Mouse (Mus musculus) liver, embryonic 14.5 days (tissue): ENCODE measurements around the gene Gm21719. TPM values are rescaled to one million over a fixed set of nuclear protein-coding genes. Genes with fewer than 3 reads are reported as not detected.
"Not testable (repeated sequence)": the region's sequence is repeated elsewhere in the genome, so short reads cannot be mapped to it uniquely, and the experiment has no call there.

Experiments used
- ATAC-seq: fragments of 200-750 bp; cut with Nextera tagmentation; 2 replicates; pipeline ENCODE4 v1.8.0; 2017; ENCODE audit warnings: moderate number of reproducible peaks, mild to moderate bottlenecking, moderate library complexity; ENCODE audit not compliant: insufficient read depth
- DNase-seq, 3 experiments: peaks; one replicate each; pipeline ENCODE4 v3.0.0-alpha.2; 2012 to 2013; ENCODE audit warnings: low read depth in 3 of 3, low spot score in 3 of 3
- H3K27ac ChIP-seq: fragments of 300-500 bp; sonication (generic); 2 replicates; pipeline ENCODE4 v1.5.1; 2014; ENCODE audit warnings: moderate library complexity, mild to moderate bottlenecking, control low read depth, inconsistent platforms
- H3K27me3 ChIP-seq: fragments of 300-500 bp; sonication (generic); 2 replicates; pipeline ENCODE4 v1.6.1; 2014; ENCODE audit warnings: mild to moderate bottlenecking, low read length, moderate library complexity; ENCODE audit not compliant: control insufficient read depth, insufficient read depth
- H3K36me3 ChIP-seq: fragments of 300-500 bp; sonication (generic); replicated peaks from 2 replicates; pipeline ENCODE4 v1.6.1; 2014; ENCODE audit warnings: low read depth; ENCODE audit not compliant: control insufficient read depth, insufficient read depth
- H3K4me1 ChIP-seq, 2 experiments: fragments of 200-500 bp in 1 of 2; fragments of 300-500 bp in 1 of 2; sonication (generic) in 1 of 2; replicated peaks; 2 replicates each; pipeline ENCODE4 v1.6.1; 2012 to 2014; ENCODE audit warnings: antibody characterized with exemption in 1 of 2, inconsistent platforms in 1 of 2, low read length in 1 of 2; ENCODE audit not compliant: control insufficient read depth in 2 of 2, insufficient read depth in 2 of 2
- H3K4me2 ChIP-seq: fragments of 300-500 bp; sonication (generic); 2 replicates; pipeline ENCODE4 v1.6.1; 2014; ENCODE audit warnings: low read depth, mild to moderate bottlenecking, control low read depth, moderate library complexity
- H3K4me3 ChIP-seq, 2 experiments: fragments of 200-500 bp in 1 of 2; fragments of 300-500 bp in 1 of 2; sonication (generic) in 1 of 2; 2 replicates each; pipeline ENCODE4 v1.5.1; 2012 to 2014; ENCODE audit warnings: low read depth in 2 of 2, low read length in 2 of 2, mild to moderate bottlenecking in 2 of 2, control low read depth in 1 of 2, inconsistent platforms in 1 of 2, moderate library complexity in 1 of 2; ENCODE audit not compliant: insufficient read depth in 1 of 2
- H3K9ac ChIP-seq: fragments of 300-500 bp; sonication (generic); replicated peaks from 2 replicates; pipeline ENCODE4 v1.6.1; 2014; ENCODE audit warnings: mild to moderate bottlenecking, control low read depth, moderate library complexity
- H3K9me3 ChIP-seq: fragments of 300-500 bp; sonication (generic); 2 replicates; pipeline ENCODE4 v1.6.1; 2016; ENCODE audit warnings: low read length, mixed read lengths; ENCODE audit not compliant: control insufficient read depth
- WGBS: fragments of 180-500 bp; shearing (Covaris S2); extraction: QIAGEN DNeasy Blood & Tissue Kit; methylation state at CpG from one replicate; pipeline ENCODE4 v1.1.7; 2014; ENCODE audit not compliant: insufficient replicate concordance; 5-methylcytosine and 5-hydroxymethylcytosine counted together
- polyA plus RNA-seq, 2 experiments: library from polyadenylated mRNA; depleted of rRNA in 1 of 2; stranded (reverse) in 1 of 2; unstranded in 1 of 2; fragments of >200 nt; fragmentation: Nextera tagmentation in 1 of 2; extraction: Ambion mirVana in 1 of 2; gene quantifications; 2 replicates each; pipeline versions ENCODE4 v1.2.1 to v1.2.3; 2012 to 2014

Gm21719 gene
- not detected in 2 replicates for polyA plus RNA-seq (2012; rRNA removed)
- polyA plus RNA-seq (2014; fragmentation: Nextera tagmentation; extraction: Ambion mirVana) = not detected in 2 replicates

- H3K9me3 ChIP-seq, H3K27ac ChIP-seq, H3K4me3 ChIP-seq, H3K4me2 ChIP-seq, DNase-seq, H3K36me3 ChIP-seq, H3K27me3 ChIP-seq, H3K4me1 ChIP-seq, H3K9ac ChIP-seq, ATAC-seq: not testable (repeated sequence)
- WGBS = 42% methylated on average over 1 of the region's 1 CpGs
Observed at GRCm38 (mm10) chrY:6682772-6683171, at the start of gene Gm21719. Gm21719 (minus strand) TSS chrY:6682872.

Other genes starting within 250 kb of the Gm21719 start
- not detected in 2 replicates for gene Gm28919, start 99.3 kb downstream of the Gm21719 start, polyA plus RNA-seq (2012; rRNA removed)
- not detected in 2 replicates for gene Gm28919, start 99.3 kb downstream of the Gm21719 start, polyA plus RNA-seq (2014; fragmentation: Nextera tagmentation; extraction: Ambion mirVana)
- gene Gm20830, start 235.4 kb upstream of the Gm21719 start, polyA plus RNA-seq (2012; rRNA removed) = not detected in 2 replicates
- gene Gm20830, start 235.4 kb upstream of the Gm21719 start, polyA plus RNA-seq (2014; fragmentation: Nextera tagmentation; extraction: Ambion mirVana) = not detected in 2 replicates